Mouse (Mus musculus) liver, embryonic 13.5 days (tissue): Measurements from ENCODE around the gene Abcc4. TPM values are rescaled to one million over a fixed set of nuclear protein-coding genes. Genes with fewer than 3 reads are reported as not detected.

ENCODE experiments used
- ATAC-seq: fragments of 200-750 bp; cut with Nextera tagmentation; 2 replicates; pipeline ENCODE4 v1.8.0; 2017; ENCODE audit warnings: low read depth, mild to moderate bottlenecking, moderate number of reproducible peaks, moderate library complexity
- DNase-seq: peaks from one replicate; pipeline ENCODE4 v3.0.0; 2022
- H3K27ac ChIP-seq: fragments of 300-500 bp; sonication (generic); 2 replicates; pipeline ENCODE4 v1.5.1; 2015; ENCODE audit warnings: moderate library complexity, mild to moderate bottlenecking, inconsistent platforms
- H3K27me3 ChIP-seq: fragments of 300-500 bp; sonication (generic); 2 replicates; pipeline ENCODE4 v1.6.1; 2015; ENCODE audit warnings: mild to moderate bottlenecking, inconsistent platforms
- H3K36me3 ChIP-seq: fragments of 300-500 bp; sonication (generic); 2 replicates; pipeline ENCODE4 v1.6.1; 2015; ENCODE audit warnings: mild to moderate bottlenecking, inconsistent platforms
- H3K4me1 ChIP-seq: fragments of 300-500 bp; sonication (generic); replicated peaks from 2 replicates; pipeline ENCODE4 v1.6.1; 2015; ENCODE audit warnings: inconsistent platforms
- H3K4me2 ChIP-seq: fragments of 300-500 bp; sonication (generic); 2 replicates; pipeline ENCODE4 v1.6.1; 2015; ENCODE audit warnings: inconsistent platforms, mild to moderate bottlenecking, moderate library complexity
- H3K4me3 ChIP-seq: fragments of 300-500 bp; sonication (generic); replicated peaks from 2 replicates; pipeline ENCODE4 v1.5.1; 2015; ENCODE audit warnings: mild to moderate bottlenecking, inconsistent platforms
- H3K9ac ChIP-seq: fragments of 300-500 bp; sonication (generic); 2 replicates; pipeline ENCODE4 v1.6.1; 2015; ENCODE audit warnings: mild to moderate bottlenecking, inconsistent platforms
- H3K9me3 ChIP-seq: fragments of 300-500 bp; sonication (generic); replicated peaks from 2 replicates; pipeline ENCODE4 v1.6.1; 2016; ENCODE audit warnings: inconsistent platforms
- WGBS: fragments of 180-500 bp; shearing (Covaris S2); methylation state at CpG from one replicate; pipeline ENCODE4 v1.1.7; 2015; ENCODE audit not compliant: insufficient replicate concordance; 5-methylcytosine and 5-hydroxymethylcytosine counted together
- polyA plus RNA-seq: library from polyadenylated mRNA; unstranded; fragments of >200 nt; fragmentation: Nextera tagmentation; extraction: Ambion mirVana; gene quantifications from 2 replicates; pipeline ENCODE4 v1.2.1, GENCODE M21; 2015

The Abcc4 gene
- polyA plus RNA-seq, 1 experiment from 2014 or later: 1.7 TPM

DNA sequence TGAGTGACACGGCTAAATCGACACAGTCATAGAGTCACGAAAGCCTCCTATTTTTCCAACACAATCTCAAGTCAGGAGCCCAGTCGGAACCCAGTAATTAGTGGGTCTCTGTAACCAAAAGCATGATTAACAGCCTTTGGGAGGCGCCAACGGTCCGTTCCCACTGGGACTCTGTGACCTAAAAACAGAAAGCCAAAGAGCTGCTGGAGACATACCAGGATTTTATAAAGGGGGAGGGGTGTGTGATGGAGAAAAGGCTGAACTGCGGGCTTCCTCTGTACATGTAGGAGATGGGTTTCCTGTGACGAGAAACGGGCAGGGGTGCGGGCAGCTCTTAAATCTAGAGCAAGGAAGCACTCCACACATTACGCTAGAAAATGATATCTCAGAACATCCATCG lies 136.4 kb downstream of the Abcc4 start:
- Histone ChIP-seq H3K4me3 (no peak overlapping the region), H3K4me2 (no peak overlapping the region), H3K27me3 (no peaks in the 10 kb centered on the region), H3K36me3 (no peaks in the 10 kb centered on the region), H3K9me3 (no peaks in the 10 kb centered on the region), H3K27ac (no peak overlapping the region), H3K4me1 (peaks cover 10% of the 10 kb centered on the region; the same call in 1 of the 2 replicates), H3K9ac (no peak overlapping the region)
- ATAC-seq: no peak
- 83% methylated on average over 13 of the region's 13 CpGs for WGBS
- no peak for DNase-seq

DNA sequence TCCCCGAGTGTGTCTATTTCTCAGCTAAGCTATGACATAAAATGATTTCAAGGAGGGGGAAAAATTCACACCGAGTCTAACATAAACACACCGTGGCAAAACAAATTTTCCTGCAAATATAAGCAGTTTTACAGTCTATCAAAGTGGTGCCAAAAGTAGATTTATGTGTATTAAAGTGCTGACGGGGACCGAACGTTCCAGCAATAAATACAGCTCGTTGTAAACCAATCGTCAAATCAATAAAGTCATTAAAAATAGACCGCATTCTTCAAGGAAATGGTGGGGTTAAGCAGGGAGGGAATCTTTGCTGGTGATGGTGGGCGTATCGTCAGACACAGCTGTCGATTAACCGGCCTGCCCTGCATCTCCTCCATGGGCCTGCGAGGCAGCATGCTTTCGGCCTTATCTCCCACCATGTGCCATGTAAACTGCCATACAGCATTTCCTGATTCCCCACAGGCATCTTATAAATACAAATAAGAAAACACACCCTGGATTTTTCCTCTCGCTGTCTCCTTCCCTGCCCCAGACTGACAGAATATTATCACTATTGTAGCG lies 137.8 kb downstream of the Abcc4 start:
- DNase-seq (peak; percentile 13), ATAC-seq (peak; percentile 66)
- Histone ChIP-seq H3K9me3 (no peaks in the 10 kb centered on the region), H3K27ac (no peak overlapping the region), H3K36me3 (no peaks in the 10 kb centered on the region), H3K4me1 (peaks cover 10% of the 10 kb centered on the region; the same call in 1 of the 2 replicates), H3K27me3 (no peaks in the 10 kb centered on the region), H3K9ac (no peak overlapping the region), H3K4me2 (no peak overlapping the region), H3K4me3 (no peak overlapping the region)
- 61% methylated on average over 17 of the region's 17 CpGs for WGBS

DNA sequence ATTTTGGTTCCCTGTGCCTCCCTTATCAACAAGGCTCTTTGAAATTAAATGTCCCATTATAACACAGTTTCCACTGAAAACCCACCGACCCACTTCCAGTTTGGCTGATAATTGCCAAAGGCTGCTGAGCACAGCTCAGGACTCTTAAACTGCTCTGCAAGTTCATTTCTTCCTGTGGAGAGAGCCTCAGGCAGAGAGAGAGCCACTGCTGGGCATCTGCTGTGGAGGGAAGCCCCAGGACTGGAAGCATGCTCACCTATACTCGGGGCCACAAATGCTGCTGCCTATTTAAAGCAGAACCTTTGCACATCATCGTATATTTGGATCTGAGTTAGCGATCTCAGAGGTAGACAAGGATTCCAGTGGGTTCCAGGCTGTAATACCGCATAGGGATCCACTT lies 139.2 kb downstream of the Abcc4 start:
- no peak for DNase-seq
- H3K9ac ChIP-seq: no peak overlapping the region
- H3K27ac ChIP-seq: no peak overlapping the region
- H3K9me3 ChIP-seq: no peaks in the 10 kb centered on the region
- H3K36me3 ChIP-seq: no peaks in the 10 kb centered on the region
- WGBS: 84% methylated on average over 5 of the region's 5 CpGs
- no peak for ATAC-seq
- no peak overlapping the region for H3K4me2 ChIP-seq
- peaks cover 10% of the 10 kb centered on the region; the same call in 1 of the 2 replicates for H3K4me1 ChIP-seq
- H3K4me3 ChIP-seq: no peak overlapping the region
- no peaks in the 10 kb centered on the region for H3K27me3 ChIP-seq

DNA sequence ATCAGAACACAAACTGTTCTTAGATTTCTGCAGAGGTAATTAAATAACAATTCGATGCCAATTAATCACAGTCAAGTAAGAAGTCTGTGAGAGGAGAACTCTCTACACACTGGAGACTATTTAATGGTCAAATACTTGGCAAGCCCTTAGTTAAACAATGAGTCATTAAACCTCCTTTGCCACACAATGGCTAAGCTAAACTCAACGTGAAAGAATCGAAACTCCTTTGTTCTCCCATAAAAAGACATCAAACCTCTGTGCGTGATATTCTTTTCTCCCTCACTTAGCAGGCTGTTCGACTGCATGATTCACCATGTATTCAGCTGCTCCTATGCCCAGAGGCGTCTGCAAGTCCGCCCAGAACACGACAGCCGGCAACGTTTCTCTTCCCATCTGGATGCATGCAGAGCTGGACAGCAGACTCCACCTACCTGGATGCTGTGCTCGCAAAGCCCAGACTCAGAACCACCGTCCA lies 139.8 kb downstream of the Abcc4 start:
- H3K4me3 ChIP-seq: no peak overlapping the region
- no peak overlapping the region for H3K27ac ChIP-seq
- H3K4me2 ChIP-seq: no peak overlapping the region
- no peak for DNase-seq
- peaks cover 10% of the 10 kb centered on the region; the same call in 1 of the 2 replicates for H3K4me1 ChIP-seq
- H3K9ac ChIP-seq: no peak overlapping the region
- 73% methylated on average over 12 of the region's 12 CpGs for WGBS
- H3K9me3 ChIP-seq: no peaks in the 10 kb centered on the region
- no peaks in the 10 kb centered on the region for H3K27me3 ChIP-seq
- ATAC-seq: no peak
- H3K36me3 ChIP-seq: no peaks in the 10 kb centered on the region

DNA sequence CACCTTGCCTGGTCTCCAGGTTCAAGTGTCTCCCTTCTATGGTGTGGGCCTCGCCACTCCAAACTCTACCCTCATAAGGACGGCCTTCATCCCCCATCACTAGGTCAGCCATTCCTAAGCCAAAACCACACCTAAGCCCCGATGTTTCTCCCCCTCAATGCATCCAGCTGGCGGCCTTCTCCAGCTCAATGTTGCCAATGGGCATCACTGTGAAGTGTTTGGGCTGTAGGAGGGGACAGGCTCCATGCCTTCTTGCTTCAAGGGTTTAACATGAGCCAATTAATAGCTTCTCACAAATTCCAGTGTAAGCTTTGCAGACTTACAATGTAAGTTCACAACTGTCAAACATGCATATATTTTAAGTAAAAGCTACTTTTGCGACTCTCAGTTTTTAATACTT lies 140.3 kb downstream of the Abcc4 start:
- H3K4me2 ChIP-seq: no peak overlapping the region
- H3K27me3 ChIP-seq: no peaks in the 10 kb centered on the region
- H3K27ac ChIP-seq: no peak overlapping the region
- no peaks in the 10 kb centered on the region for H3K36me3 ChIP-seq
- no peaks in the 10 kb centered on the region for H3K9me3 ChIP-seq
- H3K4me1 ChIP-seq: peaks cover 10% of the 10 kb centered on the region; the same call in 1 of the 2 replicates
- DNase-seq: no peak
- no peak overlapping the region for H3K4me3 ChIP-seq
- 74% methylated on average over 5 of the region's 5 CpGs for WGBS
- ATAC-seq: no peak
- H3K9ac ChIP-seq: no peak overlapping the region

DNA sequence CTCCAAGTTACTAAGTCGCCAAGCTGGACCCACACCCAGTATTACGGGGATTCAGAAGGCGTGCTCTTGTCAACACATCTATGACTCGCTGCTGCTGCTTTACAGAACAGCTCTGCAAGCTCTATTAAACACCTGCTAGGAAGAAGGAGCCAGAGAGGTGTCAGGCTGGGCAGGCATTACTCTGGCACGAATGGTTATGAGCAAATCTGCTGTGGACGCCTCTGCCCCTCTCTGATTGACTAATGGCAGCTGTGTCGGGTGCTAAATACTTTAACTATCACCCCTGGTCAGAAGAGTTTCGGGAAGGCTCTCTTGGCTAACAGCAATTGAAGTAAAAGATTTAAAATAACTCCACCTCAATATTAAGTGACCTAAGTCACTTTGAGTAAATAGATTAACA lies 142.4 kb downstream of the Abcc4 start:
- ATAC-seq (no peak), DNase-seq (no peak)
- H3K27me3 ChIP-seq: no peaks in the 10 kb centered on the region
- H3K9me3 ChIP-seq: no peaks in the 10 kb centered on the region
- no peak overlapping the region for H3K4me2 ChIP-seq
- no peak overlapping the region for H3K27ac ChIP-seq
- no peak overlapping the region for H3K4me3 ChIP-seq
- WGBS: 73% methylated on average over 8 of the region's 8 CpGs
- H3K36me3 ChIP-seq: no peaks in the 10 kb centered on the region
- peaks cover 7% of the 10 kb centered on the region; the same call in 1 of the 2 replicates for H3K4me1 ChIP-seq
- H3K9ac ChIP-seq: no peak overlapping the region

DNA sequence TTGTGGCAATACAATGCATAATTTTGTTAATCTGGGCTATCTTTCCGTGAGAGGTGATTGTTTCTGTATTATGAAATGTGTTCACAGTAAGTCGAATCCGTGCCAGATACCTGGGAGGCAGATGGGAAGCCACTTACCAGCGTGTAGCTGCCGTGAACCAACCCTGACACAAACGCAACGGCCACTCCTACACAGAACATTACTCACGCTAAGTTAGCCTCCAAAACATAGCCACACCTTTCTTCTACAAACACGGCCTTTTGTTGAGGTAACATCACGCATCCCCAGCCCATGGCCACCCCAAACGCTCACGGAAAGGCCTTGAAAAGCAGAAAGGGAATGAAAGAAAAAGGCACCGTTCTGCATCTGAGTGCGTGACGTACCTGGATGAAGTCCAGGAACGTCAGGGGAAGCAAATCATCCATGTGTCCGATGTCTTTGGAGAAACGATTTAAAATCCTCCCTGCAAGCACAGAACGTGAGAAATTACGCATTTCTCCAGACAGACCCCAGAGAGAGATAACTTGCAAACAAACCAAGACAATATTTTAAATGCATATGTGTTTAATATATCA lies 153.0 kb downstream of the Abcc4 start:
- H3K27me3 ChIP-seq: no peaks in the 10 kb centered on the region
- no peak overlapping the region for H3K9ac ChIP-seq
- peaks cover 16% of the 10 kb centered on the region for H3K4me1 ChIP-seq
- DNase-seq (no peak), ATAC-seq (no peak)
- no peak overlapping the region for H3K27ac ChIP-seq
- H3K9me3 ChIP-seq: no peaks in the 10 kb centered on the region
- no peak overlapping the region for H3K4me3 ChIP-seq
- no peaks in the 10 kb centered on the region for H3K36me3 ChIP-seq
- WGBS: 81% methylated on average over 20 of the region's 20 CpGs
- H3K4me2 ChIP-seq: no peak overlapping the region

DNA sequence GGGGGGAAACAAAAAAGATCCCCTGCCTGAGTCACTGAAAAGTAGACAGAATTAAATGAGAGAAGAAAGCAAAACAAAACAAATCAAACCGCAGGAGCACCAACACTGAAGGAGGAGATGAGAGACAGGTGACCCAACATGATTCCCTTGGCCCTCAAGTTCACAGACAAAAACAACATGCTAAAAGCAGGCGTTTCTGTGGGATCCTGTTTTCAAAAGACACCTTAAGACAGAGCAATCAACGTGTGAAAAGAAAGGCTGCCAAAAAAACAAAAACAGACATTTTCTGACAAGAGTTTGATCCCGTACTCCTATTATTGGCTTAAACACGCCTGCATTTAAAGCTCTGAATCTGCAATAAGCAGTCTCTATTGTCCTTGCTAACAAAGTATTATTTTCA lies 153.6 kb downstream of the Abcc4 start:
- Histone ChIP-seq H3K27ac (peak overlapping the region; percentile 74), H3K4me1 (peaks cover 16% of the 10 kb centered on the region), H3K27me3 (no peaks in the 10 kb centered on the region), H3K4me2 (peak overlapping the region; percentile 74), H3K9ac (peak overlapping the region; percentile 64; the same call in 1 of the 2 replicates), H3K9me3 (no peaks in the 10 kb centered on the region), H3K4me3 (peak overlapping the region; percentile 51; the same call in 1 of the 2 replicates), H3K36me3 (no peaks in the 10 kb centered on the region)
- 51% methylated on average over 5 of the region's 5 CpGs for WGBS
- DNase-seq: no peak
- no peak for ATAC-seq

DNA sequence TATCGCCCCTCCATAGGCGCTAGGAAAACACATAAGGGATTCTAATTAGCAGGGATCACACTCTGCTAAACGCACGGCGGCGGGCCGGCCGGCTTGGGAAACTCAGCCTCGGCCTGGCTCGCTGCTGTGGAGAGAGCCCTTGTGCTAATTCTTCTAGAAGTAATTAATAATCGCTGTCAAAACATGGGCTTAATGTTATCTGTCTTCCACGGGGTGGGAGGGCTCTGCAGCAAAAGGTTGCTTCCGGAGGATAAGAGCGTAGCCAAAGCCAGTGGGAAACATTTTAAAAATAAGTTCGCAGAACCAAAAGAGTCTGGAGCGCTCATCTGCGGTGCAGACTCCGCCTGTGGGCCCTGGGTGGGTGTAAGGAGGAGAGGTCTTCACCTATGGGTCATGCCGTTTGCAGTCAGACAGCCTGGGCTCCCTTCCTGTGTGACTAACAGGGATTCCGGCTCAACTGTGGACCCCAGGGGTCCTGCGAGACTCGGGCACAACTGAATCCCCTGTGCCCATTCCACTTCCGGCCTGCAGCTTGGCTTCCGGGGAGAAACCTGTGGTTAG lies 154.2 kb downstream of the Abcc4 start:
- Histone ChIP-seq H3K9ac (peak overlapping the region; percentile 64), H3K4me2 (peak overlapping the region; percentile 74), H3K4me3 (peak overlapping the region; percentile 51), H3K9me3 (no peaks in the 10 kb centered on the region), H3K4me1 (peaks cover 16% of the 10 kb centered on the region), H3K27ac (peak overlapping the region; percentile 74), H3K36me3 (no peaks in the 10 kb centered on the region), H3K27me3 (no peaks in the 10 kb centered on the region)
- peak; percentile 42 for DNase-seq
- peak; percentile 89 for ATAC-seq
- WGBS: 8% methylated on average over 24 of the region's 24 CpGs

DNA sequence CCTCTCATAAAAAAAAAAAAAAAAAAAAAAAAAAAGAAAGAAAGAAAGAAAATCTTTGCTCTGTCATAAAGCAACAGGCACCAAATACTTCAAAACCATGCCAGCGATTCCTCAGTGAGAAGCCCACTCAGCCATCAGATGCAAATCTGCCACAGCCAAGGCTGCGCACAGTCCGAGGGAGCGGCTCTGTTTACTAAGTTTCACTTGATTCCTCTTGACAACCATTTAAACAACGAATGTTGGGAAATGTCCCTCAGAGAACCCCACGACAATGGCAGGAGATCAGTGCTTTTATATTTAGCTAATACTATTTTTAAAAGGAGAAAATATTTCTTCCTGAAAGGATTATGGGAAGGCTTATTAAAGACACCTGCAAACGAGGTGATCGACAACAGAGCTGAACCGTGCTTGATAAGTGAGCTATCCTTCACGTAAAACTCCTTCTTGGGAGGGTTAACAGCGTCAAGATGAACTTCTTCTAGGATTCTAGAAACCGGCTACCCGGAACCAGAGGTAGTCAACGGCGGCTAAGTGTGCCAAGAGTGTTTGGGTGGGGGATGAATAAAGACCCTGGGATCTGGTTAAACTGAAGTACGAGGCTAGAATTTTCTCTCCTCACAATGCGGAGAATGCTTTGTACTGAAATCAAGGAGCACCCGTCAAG lies 154.8 kb downstream of the Abcc4 start:
- H3K9ac ChIP-seq: peak overlapping the region; percentile 64
- H3K9me3 ChIP-seq: no peaks in the 10 kb centered on the region
- no peaks in the 10 kb centered on the region for H3K27me3 ChIP-seq
- H3K27ac ChIP-seq: peak overlapping the region; percentile 74
- H3K4me3 ChIP-seq: peak overlapping the region; percentile 51
- WGBS: 28% methylated on average over 18 of the region's 18 CpGs
- H3K36me3 ChIP-seq: no peaks in the 10 kb centered on the region
- DNase-seq: no peak
- H3K4me1 ChIP-seq: peaks cover 16% of the 10 kb centered on the region
- H3K4me2 ChIP-seq: peak overlapping the region; percentile 74
- ATAC-seq: peak; percentile 45; the same call in 1 of the 2 replicates

DNA sequence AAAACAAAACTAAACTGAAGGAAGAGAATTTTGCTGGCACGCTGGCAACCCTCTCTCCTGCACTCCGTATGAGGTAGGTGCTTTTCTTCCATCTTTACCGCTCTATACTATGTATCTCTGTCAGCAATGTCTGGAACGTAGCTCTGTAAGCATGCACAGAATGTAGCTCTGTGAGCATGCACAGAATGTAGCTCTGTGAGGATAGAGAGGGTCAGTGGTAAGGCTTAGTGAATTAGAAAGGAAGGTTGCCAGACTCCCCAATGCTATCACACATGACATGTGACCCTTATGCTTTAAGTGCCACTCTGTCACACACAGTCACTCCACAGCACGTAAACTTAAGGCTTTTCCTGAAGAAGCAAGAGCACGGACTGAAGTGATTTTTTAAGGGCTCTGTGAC lies 161.5 kb downstream of the Abcc4 start:
- no peak overlapping the region for H3K4me3 ChIP-seq
- 75% methylated on average over 6 of the region's 6 CpGs for WGBS
- no peaks in the 10 kb centered on the region for H3K27me3 ChIP-seq
- H3K27ac ChIP-seq: no peak overlapping the region
- H3K4me1 ChIP-seq: no peaks in the 10 kb centered on the region
- no peak overlapping the region for H3K4me2 ChIP-seq
- ATAC-seq (no peak), DNase-seq (no peak)
- no peaks in the 10 kb centered on the region for H3K36me3 ChIP-seq
- H3K9me3 ChIP-seq: no peaks in the 10 kb centered on the region
- H3K9ac ChIP-seq: no peak overlapping the region
